Mouse (Mus musculus) urinary bladder, postnatal 25 days (tissue): ENCODE measurements around the gene Rnf144b.

Experiments
- DNase-seq: peaks from one replicate; pipeline ENCODE4 v3.0.0; 2022; ENCODE audit warnings: low spot score

Rnf144b gene

GRCm38 (mm10) chr13:47223576-47224538, 101.4 kb downstream of the Rnf144b start:
- DNase-seq: no peak

DNA sequence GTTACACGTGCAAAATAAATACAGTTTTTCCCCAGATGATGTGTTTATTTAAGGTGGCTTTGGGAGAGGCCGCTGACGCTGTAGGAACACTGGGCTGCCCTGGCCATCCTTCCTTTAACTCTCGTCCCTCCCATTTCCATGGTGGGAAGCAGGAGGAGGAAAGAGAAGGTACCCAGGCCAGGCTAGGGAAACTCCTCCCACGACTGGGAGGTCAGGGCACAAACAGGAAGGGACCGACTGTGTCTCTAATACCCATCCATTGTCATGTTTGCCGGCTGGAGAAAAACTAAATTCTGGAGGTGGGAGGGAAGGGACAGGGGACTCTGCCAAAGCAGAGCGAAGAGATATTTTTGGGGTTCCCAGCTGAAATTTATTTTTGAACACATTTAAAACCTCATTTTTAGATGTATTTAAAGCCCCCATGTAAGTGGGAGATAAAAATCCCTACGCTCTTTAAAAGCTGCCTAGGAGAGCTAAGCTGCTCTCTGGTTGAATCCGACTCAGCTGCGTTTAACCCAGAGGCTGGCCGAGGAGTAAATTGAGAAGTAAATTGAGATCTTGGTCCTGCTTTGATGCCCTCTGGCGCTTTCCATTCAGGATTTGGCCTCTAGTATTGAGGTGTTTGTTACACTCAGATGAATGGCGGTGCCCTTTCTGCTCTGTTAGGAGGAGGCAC, 102.3 kb downstream of the Rnf144b start:
- no peak for DNase-seq

DNA sequence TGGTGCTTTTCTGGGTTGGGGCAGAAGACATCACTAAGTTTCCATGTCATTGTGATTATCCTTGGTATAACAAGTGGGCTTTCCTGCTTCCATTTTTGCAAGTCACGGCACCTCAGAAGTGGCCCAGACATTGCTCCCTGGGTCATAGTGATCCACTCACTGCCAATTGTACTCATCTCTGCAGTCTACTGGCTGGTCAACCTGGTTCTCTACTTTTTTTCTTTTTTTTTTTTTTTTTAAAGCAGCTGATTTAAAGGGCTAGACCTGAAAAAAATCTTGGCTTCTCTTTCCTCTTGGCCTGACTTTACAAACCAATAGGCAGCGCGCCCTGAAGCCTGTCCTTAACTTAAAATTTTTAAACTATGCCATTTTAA, 102.9 kb downstream of the Rnf144b start:
- no peak for DNase-seq

DNA sequence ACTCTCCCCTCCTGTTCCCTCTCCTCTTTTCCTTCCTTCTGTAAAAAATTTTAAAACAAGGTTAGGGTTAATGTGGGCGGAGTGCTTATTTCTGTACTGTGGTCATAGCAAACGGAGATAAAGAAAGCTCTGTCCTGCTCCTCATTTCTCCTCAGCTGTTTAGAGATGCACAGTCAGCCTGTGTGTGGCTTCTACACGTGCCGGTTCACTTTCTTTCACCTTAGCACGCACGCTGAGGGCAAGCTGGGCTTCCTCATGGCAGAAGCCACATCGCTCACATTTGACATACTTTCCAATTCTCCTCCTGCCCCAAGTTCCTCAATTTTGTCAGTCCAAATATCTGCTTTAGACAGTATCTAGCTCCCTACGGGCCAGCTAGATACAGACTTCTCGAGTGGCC, 103.3 kb downstream of the Rnf144b start:
- no peak for DNase-seq

DNA sequence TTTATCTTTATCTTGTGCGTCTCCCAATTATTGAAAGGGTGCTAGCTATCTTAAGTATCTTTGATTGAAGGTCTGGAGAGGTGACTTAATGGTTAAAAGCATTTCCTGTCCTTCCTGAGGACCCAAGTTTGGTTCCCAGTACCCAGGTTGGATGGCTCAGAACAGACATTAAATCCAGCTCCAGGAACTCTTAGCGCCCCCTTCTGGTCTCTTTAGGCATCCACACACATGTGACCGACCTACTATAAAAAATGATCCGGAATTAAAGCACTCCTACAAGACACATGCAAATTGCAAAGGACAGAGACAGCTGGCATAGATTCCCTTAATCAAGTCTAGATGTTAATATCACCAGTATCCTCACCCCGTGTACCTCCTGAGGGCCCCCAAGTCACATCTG, 104.1 kb downstream of the Rnf144b start:
- no peak for DNase-seq

GRCm38 (mm10) chr13:47228201-47228600, 105.7 kb downstream of the Rnf144b start:
- DNase-seq: no peak

GRCm38 (mm10) chr13:47228626-47229190, 106.3 kb downstream of the Rnf144b start:
- DNase-seq: no peak

DNA sequence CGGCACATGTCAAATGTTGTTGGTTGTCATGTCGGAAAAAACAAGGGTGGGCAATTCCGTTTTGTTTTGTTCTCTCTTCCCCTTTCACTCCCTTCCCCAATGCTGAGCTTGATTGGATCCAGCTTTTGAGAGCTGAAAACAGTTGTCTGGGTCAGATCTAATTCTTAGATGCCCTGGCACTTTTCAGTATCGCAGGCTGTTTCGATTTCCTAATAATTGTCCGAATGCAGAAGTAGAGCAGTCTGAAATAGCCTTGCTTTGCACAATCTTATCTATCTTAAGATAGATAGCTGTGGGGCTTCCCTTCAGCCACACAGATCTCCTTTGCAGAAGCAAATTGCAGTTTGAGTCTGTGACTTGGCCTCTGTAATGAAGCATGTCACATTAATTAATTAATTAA, 109.7 kb downstream of the Rnf144b start:
- DNase-seq: no peak

- DNase-seq: no peak
These were observed 114.9 kb downstream of the Rnf144b start for GRCm38 (mm10) chr13:47237376-47237775.

DNA sequence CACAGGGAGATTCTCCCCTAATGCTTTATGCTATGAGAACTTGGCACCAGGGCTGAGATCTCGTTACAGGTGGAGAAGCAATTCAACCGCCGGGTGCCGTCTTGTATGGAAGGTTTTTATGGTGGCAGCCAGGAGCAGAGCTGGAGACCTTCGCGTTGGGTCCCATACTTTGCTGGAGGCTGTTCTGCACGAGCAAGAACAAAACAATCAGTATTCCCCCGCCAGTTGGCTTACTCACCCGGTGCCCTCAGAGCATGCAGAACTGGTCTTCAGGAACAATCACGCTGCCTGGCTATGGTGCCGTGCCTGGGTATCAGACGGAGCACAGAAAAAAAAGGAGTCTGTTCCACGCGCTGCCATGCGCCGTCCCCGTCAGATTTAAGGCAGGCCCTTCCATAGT, 115.7 kb downstream of the Rnf144b start:
- no peak for DNase-seq

- DNase-seq: no peak
These were observed 121.1 kb downstream of the Rnf144b start for GRCm38 (mm10) chr13:47243569-47243968.

DNA sequence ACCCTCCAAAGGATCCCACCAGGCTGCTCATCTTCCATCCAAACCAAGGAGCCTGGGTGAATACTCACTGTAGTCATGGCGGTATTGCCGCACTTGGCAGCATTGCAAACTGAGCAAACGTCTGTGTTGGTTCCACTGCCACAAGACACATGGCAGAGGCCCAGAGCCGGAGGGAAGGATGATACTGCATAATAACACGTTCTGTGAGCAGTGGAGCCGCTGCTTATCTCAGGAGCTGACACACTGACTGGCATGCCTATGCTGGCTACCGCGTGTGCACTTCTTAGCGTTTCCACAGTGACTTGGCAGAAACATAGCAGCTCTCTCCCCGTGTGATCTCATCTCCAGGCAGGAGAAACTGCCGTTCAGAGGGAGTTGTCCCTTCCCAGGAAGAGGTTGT, 122.3 kb downstream of the Rnf144b start:
- no peak for DNase-seq

DNA sequence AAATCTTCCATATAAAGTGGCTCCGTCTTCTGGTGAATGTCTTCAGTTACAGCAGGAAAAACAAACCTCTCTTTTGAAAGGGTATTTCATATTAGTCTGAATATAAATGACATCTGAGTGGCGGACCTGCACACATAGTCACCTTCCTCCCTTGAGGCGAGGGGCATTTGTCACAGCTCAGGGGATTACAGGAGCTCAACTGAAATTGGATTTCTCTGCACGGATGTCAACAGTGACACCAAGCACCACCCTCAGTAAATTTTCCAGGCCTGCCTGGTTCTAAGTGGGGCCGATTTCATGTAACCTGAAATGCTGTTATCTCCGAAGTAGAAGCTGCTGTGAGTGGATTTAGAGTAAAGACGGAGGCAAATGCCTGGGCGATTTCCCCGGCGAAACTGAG, 124.0 kb downstream of the Rnf144b start:
- DNase-seq: no peak

- no peak for DNase-seq
These were observed 124.8 kb downstream of the Rnf144b start for GRCm38 (mm10) chr13:47247156-47247800.

- DNase-seq: no peak
These were observed 126.0 kb downstream of the Rnf144b start for GRCm38 (mm10) chr13:47248289-47249010.

DNA sequence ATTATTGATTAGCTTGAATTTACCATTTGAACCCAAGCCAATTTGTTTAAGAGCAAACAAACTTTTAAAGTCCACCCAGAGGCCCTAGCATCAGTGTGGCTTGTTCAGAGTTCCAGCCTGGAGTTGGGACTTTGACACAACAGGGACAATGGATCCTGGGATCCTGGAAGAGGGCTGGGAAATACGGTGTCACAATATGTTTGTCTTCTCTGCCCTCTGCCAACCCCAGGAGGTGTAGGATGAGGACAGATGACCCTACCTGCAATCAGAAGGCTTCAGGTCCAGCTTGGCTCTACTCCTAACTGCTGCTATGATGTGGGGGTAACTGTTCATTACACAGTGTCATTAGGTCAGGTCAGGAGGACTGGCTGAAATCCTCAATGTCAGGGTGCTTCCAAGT, 128.2 kb downstream of the Rnf144b start:
- no peak for DNase-seq

DNA sequence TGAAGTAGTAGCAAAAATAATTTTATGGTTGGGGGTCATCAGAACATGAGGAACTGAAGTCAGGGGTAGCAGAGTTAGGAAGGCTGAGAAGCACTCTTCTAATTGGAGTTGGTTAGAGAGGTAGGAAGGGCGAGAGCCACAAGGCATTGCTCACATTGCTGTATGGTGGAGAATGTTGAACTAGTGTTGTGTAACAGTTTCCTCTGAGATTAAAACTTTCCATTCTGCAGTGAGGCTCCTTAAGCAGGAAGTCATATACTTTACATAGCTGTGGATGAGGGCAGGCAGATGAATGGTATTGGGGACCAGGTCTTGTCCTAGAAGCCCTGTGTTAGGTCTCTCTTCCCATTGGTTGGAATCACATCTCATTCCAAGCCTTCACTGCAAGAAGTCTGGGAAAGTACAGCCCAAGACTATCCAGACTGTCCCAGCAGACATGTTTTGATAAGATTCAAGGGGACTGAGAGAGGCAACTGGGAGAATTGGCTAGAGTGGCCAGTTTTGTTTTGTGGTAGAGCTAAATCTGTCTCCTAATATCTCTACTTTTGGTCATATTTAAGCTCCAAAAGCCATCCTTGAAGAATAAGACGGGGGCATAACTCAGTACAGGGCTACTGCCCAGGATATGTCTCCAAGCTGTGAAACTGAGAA, 128.8 kb downstream of the Rnf144b start:
- no peak for DNase-seq

DNA sequence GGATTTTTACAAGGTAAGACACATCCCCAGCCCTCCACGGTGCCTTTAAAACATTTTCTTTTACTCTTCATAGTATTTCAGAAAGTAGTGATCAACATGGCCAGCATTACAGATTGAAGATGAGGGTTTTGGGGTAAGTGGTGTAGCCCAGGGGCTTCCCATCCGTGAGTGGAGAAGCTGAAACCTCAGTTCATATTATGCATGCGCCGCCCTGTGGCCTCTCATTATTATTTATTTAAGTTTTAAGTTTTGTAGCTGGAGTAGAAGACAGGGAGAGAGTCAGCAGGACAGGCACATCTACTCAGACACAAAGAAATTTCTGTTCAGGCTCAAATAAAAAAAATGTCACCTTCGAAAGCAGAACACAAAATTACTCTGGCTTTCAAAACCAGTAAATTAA, 131.3 kb downstream of the Rnf144b start:
- DNase-seq: no peak

GRCm38 (mm10) chr13:47259297-47259696, 136.8 kb downstream of the Rnf144b start:
- DNase-seq: no peak

DNA sequence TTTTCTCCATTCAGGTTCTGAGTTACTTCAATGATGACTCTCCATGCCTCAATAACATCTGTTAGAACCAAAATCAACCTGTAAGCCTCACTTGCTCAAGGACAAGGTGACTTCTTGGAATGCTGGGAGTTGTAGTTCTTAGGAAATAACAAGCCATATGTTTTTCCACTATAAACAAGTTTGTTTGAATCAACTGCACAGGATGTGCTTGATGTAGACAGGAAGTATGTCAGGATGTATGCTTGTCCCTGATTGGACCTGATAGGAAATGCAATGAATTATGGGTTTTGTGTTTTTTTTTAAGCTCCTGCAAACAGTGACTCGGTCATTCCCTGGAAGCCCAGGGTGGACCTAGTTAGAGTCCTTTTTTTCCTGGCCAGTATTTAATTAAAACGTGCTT, 139.5 kb downstream of the Rnf144b start:
- no peak for DNase-seq

DNA sequence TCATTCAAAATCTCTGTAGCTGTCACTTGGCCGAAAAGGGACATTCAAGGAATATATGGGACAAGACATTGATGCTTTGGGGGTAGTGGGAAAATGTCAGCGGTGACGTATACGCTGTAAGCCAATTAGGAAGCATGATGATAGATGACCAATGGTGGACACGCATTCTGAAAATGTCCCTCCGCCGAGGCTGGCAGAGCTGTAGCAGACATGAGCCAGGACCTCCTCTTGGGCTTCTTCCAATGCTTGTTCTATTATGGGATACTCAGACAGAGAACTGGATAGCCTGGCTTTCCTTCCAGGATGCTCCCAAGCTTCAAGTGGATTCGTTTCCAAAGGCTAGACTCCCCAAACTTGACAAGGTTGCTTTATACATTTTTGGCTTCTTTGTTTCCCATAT, 141.9 kb downstream of the Rnf144b start:
- no peak for DNase-seq
